Mouse (Mus musculus) midbrain, postnatal 0 days (tissue): ENCODE data around the gene Poln. TPM values are rescaled to one million over a fixed set of nuclear protein-coding genes. Genes with fewer than 3 reads are reported as not detected.

Experiments
- ATAC-seq: fragments of 200-750 bp; cut with Nextera tagmentation; 2 replicates; pipeline ENCODE4 v1.8.0; 2017; ENCODE audit warnings: moderate number of reproducible peaks, mild to moderate bottlenecking, moderate TSS enrichment, moderate library complexity; ENCODE audit not compliant: low FRiP score
- DNase-seq: peaks from one replicate; pipeline ENCODE4 v3.0.0-alpha.2; 2015; ENCODE audit warnings: low spot score
- H3K27ac ChIP-seq: fragments of 300-500 bp; sonication (generic); 2 replicates; pipeline ENCODE4 v1.5.1; 2014; ENCODE audit warnings: low read depth, mild to moderate bottlenecking, low read length, mixed read lengths
- H3K27me3 ChIP-seq: fragments of 300-500 bp; sonication (generic); 2 replicates; pipeline ENCODE4 v1.6.1; 2014; ENCODE audit warnings: low read length, control low read depth, mixed read lengths; ENCODE audit not compliant: insufficient read depth
- H3K36me3 ChIP-seq: fragments of 300-500 bp; sonication (generic); 2 replicates; pipeline ENCODE4 v1.6.1; 2014; ENCODE audit warnings: low read length, control low read depth, mixed read lengths; ENCODE audit not compliant: insufficient read depth
- H3K4me1 ChIP-seq: fragments of 300-500 bp; sonication (generic); 2 replicates; pipeline ENCODE4 v1.6.1; 2014; ENCODE audit warnings: mild to moderate bottlenecking, control low read depth, antibody characterized with exemption, low read length, mixed read lengths; ENCODE audit not compliant: insufficient read depth
- H3K4me2 ChIP-seq: fragments of 300-500 bp; sonication (generic); 2 replicates; pipeline ENCODE4 v1.6.1; 2014; ENCODE audit warnings: low read depth, mild to moderate bottlenecking, low read length, mixed read lengths; ENCODE audit not compliant: poor library complexity, severe bottlenecking
- H3K4me3 ChIP-seq: fragments of 300-500 bp; sonication (generic); 2 replicates; pipeline ENCODE4 v1.5.1; 2014; ENCODE audit warnings: low read depth, mild to moderate bottlenecking, low read length, moderate library complexity
- H3K9ac ChIP-seq: fragments of 300-500 bp; sonication (generic); replicated peaks from 2 replicates; pipeline ENCODE4 v1.6.1; 2014; ENCODE audit warnings: mild to moderate bottlenecking, low read length, moderate library complexity, mixed read lengths; ENCODE audit not compliant: poor library complexity, severe bottlenecking
- H3K9me3 ChIP-seq: fragments of 300-500 bp; sonication (generic); 2 replicates; pipeline ENCODE4 v1.6.1; 2016; ENCODE audit warnings: low read length, control low read depth
- CTCF ChIP-seq: IDR thresholded peaks from 2 replicates; pipeline ENCODE4 v1.5.1; 2016; ENCODE audit warnings: antibody characterized with exemption, mild to moderate bottlenecking
- WGBS: fragments of 180-500 bp; shearing (Covaris S2); extraction: QIAGEN DNeasy Blood & Tissue Kit; methylation state at CpG from one replicate; pipeline ENCODE4 v1.1.7; 2014; 5-methylcytosine and 5-hydroxymethylcytosine counted together
- polyA plus RNA-seq: library from polyadenylated mRNA; unstranded; fragments of >200 nt; fragmentation: Nextera tagmentation; extraction: Ambion mirVana; gene quantifications from 2 replicates; pipeline ENCODE4 v1.2.1, GENCODE M21; 2015
- total RNA-seq: library from RNA; depleted of rRNA; stranded (reverse); fragments of >200 nt; gene quantifications from 2 replicates; pipeline ENCODE4 v1.2.3, GENCODE M21; 2014; rRNA removed

Poln gene
- total RNA-seq, result 0.05 and 0.42 TPM in 2 replicates
- polyA plus RNA-seq, result 0.67 and 0.90 TPM in 2 replicates

DNA sequence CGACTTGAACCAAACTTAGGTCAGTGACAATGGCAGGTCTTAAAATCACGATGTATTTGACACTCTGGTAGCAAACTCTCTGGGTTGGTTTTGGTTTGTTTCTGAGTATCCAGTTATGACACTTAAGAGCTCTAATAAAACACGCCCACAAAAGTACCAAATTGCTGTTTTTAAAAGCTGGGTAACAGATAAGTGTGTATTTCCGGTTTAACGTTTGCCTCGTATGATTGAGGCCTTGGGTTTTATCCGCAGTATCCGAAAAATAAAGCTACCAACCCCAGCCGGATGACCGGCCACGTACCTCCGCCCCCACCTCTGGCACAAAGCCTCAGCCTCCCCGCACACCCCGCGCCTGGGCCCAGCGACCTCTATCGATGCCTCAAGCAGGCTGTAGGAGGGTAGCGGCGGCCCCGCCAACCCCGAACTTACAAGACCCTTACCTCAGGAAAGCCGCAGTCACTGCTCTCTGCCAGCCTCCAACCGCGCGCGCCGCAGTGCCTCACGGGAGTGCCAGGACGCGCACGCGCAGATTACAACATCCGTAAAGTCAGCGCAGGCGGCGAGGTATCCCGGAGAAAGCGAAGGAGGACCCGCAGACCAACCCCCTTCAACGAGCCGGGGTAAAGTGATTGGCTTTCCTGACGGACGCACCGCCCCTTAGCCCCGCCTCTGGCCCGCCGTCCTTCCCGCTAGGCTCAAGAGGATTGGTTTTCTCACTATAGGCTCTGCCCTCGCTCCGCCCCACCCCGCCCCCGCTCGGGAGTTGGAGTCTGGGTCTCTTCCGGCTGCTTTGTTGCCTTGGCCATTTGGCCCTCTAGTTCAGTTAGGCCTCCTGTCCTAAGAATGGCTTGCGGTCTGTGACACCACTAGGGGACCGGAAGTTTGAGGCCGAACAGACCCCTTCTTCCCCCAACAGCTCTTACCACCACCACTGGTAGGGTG lies at the start of gene Poln, which contains the start of gene Haus3:
Gene Poln (minus strand): TSS at position 499 of the 942 bp plus-strand sequence.
Gene Haus3 (minus strand): TSS at position 578 of the 942 bp plus-strand sequence.
- H3K27ac ChIP-seq, result peak within 1 kb of the TSS; percentile 84
- under 1% methylated on average over 57 of the region's 57 CpGs for WGBS
- H3K4me2 ChIP-seq, result peak within 1 kb of the TSS; percentile 65
- H3K36me3 ChIP-seq, result peaks cover 12% of the 10 kb centered on the region
- peak within 1 kb of the TSS; percentile 75 for H3K4me3 ChIP-seq
- DNase-seq (peak; percentile 99), ATAC-seq (peak; percentile 99)
- H3K27me3 ChIP-seq, result no peaks in the 10 kb centered on the region
- peak within 1 kb of the TSS; percentile 82 for H3K9ac ChIP-seq
- H3K9me3 ChIP-seq, result no peaks in the 10 kb centered on the region
- no peaks in the 10 kb centered on the region for H3K4me1 ChIP-seq
- TF ChIP-seq CTCF, result peak; percentile 56

DNA sequence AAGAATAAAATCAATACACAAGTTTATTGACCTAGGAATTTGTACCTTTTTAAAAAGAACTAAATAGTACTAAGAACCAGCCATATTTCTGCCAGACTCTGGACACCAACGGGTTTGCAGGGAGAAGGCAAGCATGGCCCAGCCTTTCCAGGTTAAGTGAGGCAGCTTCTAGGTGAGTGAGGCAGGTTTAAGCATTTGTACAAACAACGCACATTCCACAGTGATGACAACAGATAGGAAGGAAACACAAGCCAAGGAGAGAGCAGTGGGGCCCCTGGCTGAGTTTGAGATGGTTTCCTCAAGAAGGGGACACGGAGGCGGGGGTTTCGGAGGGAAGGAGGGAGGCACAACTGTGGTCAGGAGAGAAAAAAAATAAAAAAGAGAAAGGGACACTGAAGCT lies 49.4 kb upstream of the Poln start:
- 79% methylated on average over 5 of the region's 5 CpGs for WGBS
- ATAC-seq (no peak), DNase-seq (no peak)
- H3K9me3 ChIP-seq, result no peaks in the 10 kb centered on the region
- no peak overlapping the region for H3K4me3 ChIP-seq
- no peak overlapping the region for H3K4me2 ChIP-seq
- H3K9ac ChIP-seq, result no peak overlapping the region
- H3K4me1 ChIP-seq, result no peaks in the 10 kb centered on the region
- H3K27me3 ChIP-seq, result no peaks in the 10 kb centered on the region
- TF ChIP-seq CTCF, result no peak
- H3K27ac ChIP-seq, result no peak overlapping the region
- H3K36me3 ChIP-seq, result no peaks in the 10 kb centered on the region

DNA sequence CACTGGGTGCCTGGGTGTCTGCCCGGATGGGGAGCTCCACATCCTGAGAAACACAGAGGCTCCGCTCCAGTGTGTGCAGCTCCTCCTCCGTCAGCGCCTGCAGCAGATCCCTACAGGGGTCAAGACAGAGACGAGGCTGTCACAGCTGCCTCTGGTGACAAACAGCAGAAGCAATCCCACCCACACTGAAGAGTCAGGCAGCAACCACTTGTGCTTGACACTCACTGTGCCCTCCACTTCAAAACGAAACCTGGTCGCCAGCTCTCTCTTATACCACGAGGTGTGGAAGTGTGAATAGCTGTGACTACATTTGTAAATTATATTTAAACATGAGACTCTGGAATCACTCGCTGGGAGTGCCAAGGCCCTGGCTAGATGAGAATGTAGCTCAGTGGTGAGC lies 48.5 kb upstream of the Poln start:
- DNase-seq, result no peak
- no peak overlapping the region for H3K4me2 ChIP-seq
- H3K4me3 ChIP-seq, result no peak overlapping the region
- no peak for TF ChIP-seq CTCF
- ATAC-seq, result no peak
- H3K36me3 ChIP-seq, result no peaks in the 10 kb centered on the region
- WGBS, result 68% methylated on average over 9 of the region's 9 CpGs
- no peaks in the 10 kb centered on the region for H3K9me3 ChIP-seq
- H3K9ac ChIP-seq, result no peak overlapping the region
- no peaks in the 10 kb centered on the region for H3K27me3 ChIP-seq
- H3K27ac ChIP-seq, result no peak overlapping the region
- H3K4me1 ChIP-seq, result no peaks in the 10 kb centered on the region

DNA sequence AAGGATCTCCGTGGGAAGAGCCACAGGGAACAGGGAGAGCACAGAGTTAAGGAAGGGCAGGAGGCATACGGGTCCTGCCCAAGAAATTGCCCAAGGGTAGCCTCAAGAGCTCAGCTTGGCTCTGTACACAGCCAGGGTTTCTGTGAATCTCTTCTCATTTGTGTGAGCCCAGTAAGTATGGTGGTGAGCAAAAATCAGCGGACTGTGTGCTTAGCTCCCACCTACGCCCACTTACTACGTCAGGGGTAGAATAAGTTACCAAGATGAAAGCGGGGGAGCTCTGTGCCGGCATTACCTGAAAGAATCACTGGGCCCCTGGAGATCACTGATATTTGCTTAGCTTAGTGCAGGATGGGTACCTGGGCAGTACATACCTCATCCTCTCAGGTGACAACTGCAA lies 46.8 kb upstream of the Poln start:
- ATAC-seq (no peak), DNase-seq (no peak)
- Histone ChIP-seq H3K9ac (no peak overlapping the region), H3K36me3 (no peaks in the 10 kb centered on the region), H3K4me1 (no peaks in the 10 kb centered on the region), H3K4me2 (no peak overlapping the region), H3K27ac (no peak overlapping the region), H3K27me3 (no peaks in the 10 kb centered on the region), H3K9me3 (no peaks in the 10 kb centered on the region), H3K4me3 (no peak overlapping the region)
- 85% methylated on average over 7 of the region's 7 CpGs for WGBS
- no peak for TF ChIP-seq CTCF

DNA sequence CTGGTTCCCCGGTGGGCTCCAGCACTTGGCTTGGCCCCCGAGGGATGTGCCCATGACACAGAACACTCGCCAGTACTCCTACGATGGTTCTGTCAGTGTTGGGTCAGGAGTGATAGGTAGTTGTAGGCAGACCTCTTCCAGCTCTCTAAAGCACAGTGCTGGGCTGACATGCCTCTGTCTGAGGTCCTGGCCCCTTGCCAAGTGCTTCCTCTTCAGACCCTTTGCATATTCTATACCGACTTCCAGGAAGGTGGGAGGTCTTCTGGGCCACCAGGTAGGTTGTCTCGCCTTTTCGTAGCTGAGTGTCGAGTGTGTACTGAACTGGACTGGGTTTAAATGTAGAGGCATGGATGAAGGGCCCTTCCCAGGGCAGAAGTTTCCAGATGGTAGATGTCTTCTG lies 44.4 kb upstream of the Poln start:
- Histone ChIP-seq H3K27ac (no peak overlapping the region), H3K9me3 (no peaks in the 10 kb centered on the region), H3K4me2 (no peak overlapping the region), H3K36me3 (no peaks in the 10 kb centered on the region), H3K4me3 (no peak overlapping the region), H3K4me1 (no peaks in the 10 kb centered on the region), H3K27me3 (no peaks in the 10 kb centered on the region), H3K9ac (no peak overlapping the region)
- DNase-seq, result no peak
- no peak for TF ChIP-seq CTCF
- 78% methylated on average over 8 of the region's 8 CpGs for WGBS
- no peak for ATAC-seq

DNA sequence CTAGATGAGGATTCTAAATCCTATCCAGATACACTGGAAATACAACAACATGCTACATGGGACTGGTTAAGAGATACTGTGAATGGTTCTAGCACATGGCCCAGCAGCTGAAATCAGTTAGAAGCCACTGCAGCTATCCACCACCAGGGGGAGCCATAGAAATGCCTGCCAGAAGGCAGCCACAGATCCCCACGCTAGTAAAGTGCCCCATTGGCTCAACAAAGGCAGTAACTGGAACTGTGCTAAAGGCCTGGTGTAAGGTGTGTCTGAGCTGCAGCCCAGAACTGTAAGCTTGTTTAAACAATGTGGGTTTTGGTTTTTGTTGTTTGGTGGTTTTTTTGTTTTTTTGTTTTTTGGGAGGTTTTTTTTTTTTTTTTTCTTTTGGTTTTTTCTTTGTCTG lies 41.0 kb upstream of the Poln start:
- WGBS, result 0% methylated on average over 1 of the region's 1 CpGs
- peak; percentile 31 for ATAC-seq
- Histone ChIP-seq H3K9ac (no peak overlapping the region), H3K4me1 (no peaks in the 10 kb centered on the region), H3K36me3 (no peaks in the 10 kb centered on the region), H3K27ac (no peak overlapping the region), H3K4me3 (no peak overlapping the region), H3K27me3 (no peaks in the 10 kb centered on the region), H3K4me2 (no peak overlapping the region), H3K9me3 (no peaks in the 10 kb centered on the region)
- TF ChIP-seq CTCF, result peak; percentile 92
- peak; percentile 83 for DNase-seq
